Mouse (Mus musculus): ENCODE data around the gene Gm13288. TPM values are rescaled to one million over a fixed set of nuclear protein-coding genes. Genes with fewer than 3 reads are reported as not detected.

The Gm13288 gene
- total RNA-seq (2023): not detected

GRCm38 (mm10) chr4:88805231-88805630 is at the start of gene Gm13288:
TSS of gene Gm13288 (plus strand) at chr4:88805531.

GRCm38 (mm10) chr4:88759610-88760268 is 45.6 kb upstream of the Gm13288 start, which contains the start of gene Gm13283:
TSS of gene Gm13283 (plus strand) at chr4:88760119.

GRCm38 (mm10) chr4:88773534-88773933 is 31.8 kb upstream of the Gm13288 start, which contains the start of gene Gm13290:
TSS of gene Gm13290 (plus strand) at chr4:88773834.

GRCm38 (mm10) chr4:88776622-88777021 is 28.7 kb upstream of the Gm13288 start, which contains the start of gene Gm13289:
TSS of gene Gm13289 (plus strand) at chr4:88776922.

GRCm38 (mm10) chr4:88779550-88779949 is 25.8 kb upstream of the Gm13288 start, which contains the start of gene Gm13272:
TSS of gene Gm13272 (plus strand) at chr4:88779850.

GRCm38 (mm10) chr4:88781831-88782230 is 23.5 kb upstream of the Gm13288 start, which contains the start of gene Ifnz:
TSS of gene Ifnz (plus strand) at chr4:88782131.

GRCm38 (mm10) chr4:88785409-88785808 is 19.9 kb upstream of the Gm13288 start, which contains the start of gene Gm13276:
TSS of gene Gm13276 (plus strand) at chr4:88785709.

GRCm38 (mm10) chr4:88788402-88788801 is 16.9 kb upstream of the Gm13288 start, which contains the start of gene Gm13277:
TSS of gene Gm13277 (plus strand) at chr4:88788632.

GRCm38 (mm10) chr4:88791250-88791649 is 14.1 kb upstream of the Gm13288 start, which contains the start of gene Gm13278:
TSS of gene Gm13278 (plus strand) at chr4:88791550.

GRCm38 (mm10) chr4:88793936-88794675 is 11.2 kb upstream of the Gm13288 start, which contains the start of gene Gm13275:
TSS of gene Gm13275 (plus strand) at chr4:88794487.

GRCm38 (mm10) chr4:88797097-88797496 is 8.2 kb upstream of the Gm13288 start, which contains the start of gene Gm13279:
TSS of gene Gm13279 (plus strand) at chr4:88797397.

GRCm38 (mm10) chr4:88799365-88799764 is 6.0 kb upstream of the Gm13288 start, which contains the start of gene Gm13285:
TSS of gene Gm13285 (plus strand) at chr4:88799665.

GRCm38 (mm10) chr4:88802954-88803353 is 2.4 kb upstream of the Gm13288 start, which contains the start of gene Gm13287:
TSS of gene Gm13287 (plus strand) at chr4:88803254.

GRCm38 (mm10) chr4:88815928-88816327 is 10.6 kb downstream of the Gm13288 start, which contains the start of gene Ifna7:
TSS of gene Ifna7 (plus strand) at chr4:88816228.

GRCm38 (mm10) chr4:88819659-88820058 is 14.3 kb downstream of the Gm13288 start, which contains the start of gene Ifna11:
TSS of gene Ifna11 (plus strand) at chr4:88819959.

GRCm38 (mm10) chr4:88827116-88827515 is 21.8 kb downstream of the Gm13288 start, which contains the start of gene Ifna6:
TSS of gene Ifna6 (plus strand) at chr4:88827416.

GRCm38 (mm10) chr4:88835225-88835624 is 29.9 kb downstream of the Gm13288 start, which contains the start of gene Ifna5:
TSS of gene Ifna5 (plus strand) at chr4:88835525.

GRCm38 (mm10) chr4:88841438-88841911 is 36.1 kb downstream of the Gm13288 start, which contains the start of gene Ifna4:
TSS of gene Ifna4 (plus strand) at chr4:88841861.

GRCm38 (mm10) chr4:88849698-88850097 is 44.4 kb downstream of the Gm13288 start, which contains the start of gene Ifna1:
TSS of gene Ifna1 (plus strand) at chr4:88850087.

